In genomic region chr11:88897624-88898379, GRCm38 (mm10) we compare ENCODE assay signal across 8 mouse cellular contexts. TPM values are rescaled to one million over a fixed set of nuclear protein-coding genes. Genes with fewer than 3 reads are reported as not detected.
DNase-seq lines count a peak whose midpoint lies in the region; ATAC-seq and TF ChIP-seq lines count a peak whose summit lies in the region.

No protein-coding gene starts in this region.

- H3K9ac ChIP-seq in heart, adult 2 months (ENCODE audit: low read depth, low read length) = peak overlapping the region; percentile 67; the same call in 1 of the 2 replicates
- no peak overlapping the region for H3K9ac ChIP-seq in stomach, embryonic 16.5 days (ENCODE audit: low read length)

- peak overlapping the region; percentile 55 for H3K4me3 ChIP-seq in lung, adult 2 months (replicated peaks; ENCODE audit: extremely low read depth, low read depth, low read length)
- H3K4me3 ChIP-seq in heart, adult 2 months = peak overlapping the region; percentile 41
- no peak overlapping the region for H3K4me3 ChIP-seq in stomach, embryonic 16.5 days (replicated peaks; ENCODE audit: low read length)

- ATAC-seq in stomach, embryonic 16.5 days (ENCODE audit: insufficient read depth, low FRiP score) = no peak

- no peaks in the 10 kb centered on the region for H3K27me3 ChIP-seq in heart, adult 2 months (ENCODE audit: control insufficient read depth, insufficient read depth, low read length)
- no peaks in the 10 kb centered on the region for H3K27me3 ChIP-seq in stomach, embryonic 16.5 days (ENCODE audit: control insufficient read depth, insufficient read depth, low read length)

- peak overlapping the region; percentile 17; the same call in 1 of the 2 replicates for H3K4me2 ChIP-seq in stomach, embryonic 16.5 days (ENCODE audit: low read depth, low read length)

- intact Hi-C loops in heart, adult 2 months (cut with DNase I) = loop anchor here (1.0 to 2.0 kb wide), 2 partner anchors 34 to 37 kb away; partner anchors contain the start of gene Akap1

- no peaks in the 10 kb centered on the region for H3K9me3 ChIP-seq in stomach, embryonic 16.5 days (replicated peaks; ENCODE audit: control insufficient read depth, low read length)

- peak; percentile 80; the same call in 1 of the 2 replicates for TF ChIP-seq EP300 in heart, adult 2 months (IDR thresholded peaks at IDR 0.05; ENCODE audit: insufficient read depth, low read depth, low read length)

- 45% methylated on average over 15 of the region's 15 CpGs for WGBS in lung, adult 2 months
- WGBS in heart, adult 2 months = 47% methylated on average over 15 of the region's 15 CpGs
- 37% methylated on average over 15 of the region's 15 CpGs for WGBS in stomach, embryonic 16.5 days

- no peak for TF ChIP-seq CTCF in lung, adult 2 months (IDR thresholded peaks at IDR 0.05; ENCODE audit: insufficient read depth, low read length)
- TF ChIP-seq CTCF in heart, adult 2 months (IDR thresholded peaks at IDR 0.05) = no peak

- TF ChIP-seq POLR2A in lung, adult 2 months (IDR thresholded peaks at IDR 0.05; ENCODE audit: borderline replicate concordance, extremely low read depth, low read depth, low read length) = peak; percentile 41; the same call in 1 of the 2 replicates
- TF ChIP-seq POLR2A in heart, adult 2 months (IDR thresholded peaks at IDR 0.05; ENCODE audit: insufficient read depth, low read depth, low read length) = peak; percentile 74

- H3K27ac ChIP-seq in heart, adult 2 months = peak overlapping the region; percentile 79
- H3K27ac ChIP-seq in stomach, embryonic 16.5 days (ENCODE audit: low read length) = no peak overlapping the region

- H3K4me1 ChIP-seq in lung, adult 2 months (ENCODE audit: control insufficient read depth, insufficient read depth, low read length) = peaks cover 5% of the 10 kb centered on the region
- H3K4me1 ChIP-seq in heart, adult 2 months (ENCODE audit: control insufficient read depth, insufficient read depth, low read length) = peaks cover 4% of the 10 kb centered on the region
- no peaks in the 10 kb centered on the region for H3K4me1 ChIP-seq in stomach, embryonic 16.5 days (ENCODE audit: control insufficient read depth, insufficient read depth, low read length)

- no peak for DNase-seq in lung, adult 2 months
- no peak for DNase-seq in lung, adult 18-20 months
- peak; percentile 52 to 63 for DNase-seq in heart, adult 2 months
- peak; percentile 48 to 72 for DNase-seq in kidney, postnatal 25 days
- no peak for DNase-seq in frontal cortex, postnatal 36 days (ENCODE audit: low spot score in 2 of 2)
- DNase-seq in frontal cortex, postnatal 25 days (ENCODE audit: low spot score in 2 of 2) = no peak
- no peak for DNase-seq in adipocyte (ENCODE audit: low spot score)

- H3K36me3 ChIP-seq in heart, adult 2 months (ENCODE audit: control insufficient read depth, insufficient read depth, low read length) = peaks cover 4% of the 10 kb centered on the region
- H3K36me3 ChIP-seq in stomach, embryonic 16.5 days (ENCODE audit: control insufficient read depth, insufficient read depth, low read length) = no peaks in the 10 kb centered on the region

- no peaks in the 10 kb centered on the region for H3K79me2 ChIP-seq in heart, adult 2 months (replicated peaks; ENCODE audit: control insufficient read depth, insufficient read depth, low read length)

RNA-seq across cellular contexts. Expression of gene Akap1, which starts 33.4 kb away (rescaled TPM):
- 22.3 and 32.2 TPM in 2 replicates for polyA plus RNA-seq in lung, adult 2 months (2012; rRNA removed)
- 100 to 1,000 TPM; 140 to 141 TPM for total RNA-seq in heart, adult 2 months (2021)
- 125 and 178 TPM in 2 replicates for polyA plus RNA-seq in heart, adult 2 months (2012; rRNA removed)
- polyA plus RNA-seq in stomach, embryonic 16.5 days (2015; fragmentation: Nextera tagmentation; extraction: Ambion mirVana) = 28.5 and 30.9 TPM in 2 replicates

RNA-seq across cellular contexts. Expression of gene Scpep1, which starts 57.5 kb away (rescaled TPM):
- 17.7 and 28.1 TPM in 2 replicates for polyA plus RNA-seq in lung, adult 2 months (2012; rRNA removed)
- total RNA-seq in heart, adult 2 months (2021) = 10 to 100 TPM; 15.3 to 16.3 TPM
- 11.1 and 13.5 TPM in 2 replicates for polyA plus RNA-seq in heart, adult 2 months (2012; rRNA removed)
- polyA plus RNA-seq in stomach, embryonic 16.5 days (2015; fragmentation: Nextera tagmentation; extraction: Ambion mirVana) = 88.2 and 93.1 TPM in 2 replicates

Comparison
In these comparisons a context has a peak if more than half of its experiments do, and no peak if none do; other contexts are left out.
1. DNase-seq: peak in heart, adult 2 months (2 of 2) and kidney, postnatal 25 days (2 of 2); none in lung, adult 2 months (single experiment), lung, adult 18-20 months (0 of 2), frontal cortex, postnatal 36 days (0 of 2), frontal cortex, postnatal 25 days (0 of 2) and adipocyte (single experiment).